Mouse (Mus musculus): ENCODE measurements around the gene Arl15. TPM values are rescaled to one million over a fixed set of nuclear protein-coding genes. Genes with fewer than 3 reads are reported as not detected.

Gene Arl15
- polyA plus RNA-seq (2017; shearing (Covaris generic)), result 10 to 100 TPM; 14.4 to 18.9 TPM

GRCm38 (mm10) chr13:113794039-113794704, at the start of gene Arl15:
Arl15 (plus strand) TSS chr13:113794505.

Other genes with a start within 250 kb of the Arl15 start
- 10 to 100 TPM; 31.9 to 44.6 TPM for gene Snx18, start 175.9 kb upstream of the Arl15 start, polyA plus RNA-seq (2017; shearing (Covaris generic))
- gene Hspb3, start 130.8 kb upstream of the Arl15 start, polyA plus RNA-seq (2017; shearing (Covaris generic)), result not detected

All from activated CD4-positive, CD25-positive, alpha-beta regulatory T cell (primary cell).